Mouse (Mus musculus) retina, embryonic 14.5 days (tissue): ENCODE results near the gene Nedd9.
A peak's percentile ranks its signal among the peaks of the same experiment; 100 is the strongest.

ENCODE experiments used
- DNase-seq: peaks from one replicate; pipeline ENCODE4 v3.0.0-alpha.2; 2015; ENCODE audit warnings: low spot score

Gene Nedd9

DNA sequence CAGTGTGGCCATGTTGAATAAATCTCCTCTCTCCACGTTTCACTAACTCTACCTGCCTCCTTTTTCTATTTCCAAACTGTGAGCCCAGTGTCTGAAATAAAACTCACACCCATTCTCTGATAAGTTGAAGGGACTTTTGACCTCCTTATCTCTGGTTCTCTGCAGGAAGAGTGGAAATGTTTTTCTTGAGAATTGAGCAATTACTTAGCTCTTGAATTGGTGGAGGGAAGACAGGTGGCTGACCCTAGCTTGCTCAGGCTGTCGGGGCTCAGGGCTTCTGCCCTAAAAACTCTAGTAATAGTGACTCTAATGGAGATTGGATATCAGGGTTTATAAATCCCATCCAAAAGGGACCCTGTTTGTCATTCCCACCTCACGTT, 143.3 kb downstream of the Nedd9 start:
- no peak for DNase-seq

DNA sequence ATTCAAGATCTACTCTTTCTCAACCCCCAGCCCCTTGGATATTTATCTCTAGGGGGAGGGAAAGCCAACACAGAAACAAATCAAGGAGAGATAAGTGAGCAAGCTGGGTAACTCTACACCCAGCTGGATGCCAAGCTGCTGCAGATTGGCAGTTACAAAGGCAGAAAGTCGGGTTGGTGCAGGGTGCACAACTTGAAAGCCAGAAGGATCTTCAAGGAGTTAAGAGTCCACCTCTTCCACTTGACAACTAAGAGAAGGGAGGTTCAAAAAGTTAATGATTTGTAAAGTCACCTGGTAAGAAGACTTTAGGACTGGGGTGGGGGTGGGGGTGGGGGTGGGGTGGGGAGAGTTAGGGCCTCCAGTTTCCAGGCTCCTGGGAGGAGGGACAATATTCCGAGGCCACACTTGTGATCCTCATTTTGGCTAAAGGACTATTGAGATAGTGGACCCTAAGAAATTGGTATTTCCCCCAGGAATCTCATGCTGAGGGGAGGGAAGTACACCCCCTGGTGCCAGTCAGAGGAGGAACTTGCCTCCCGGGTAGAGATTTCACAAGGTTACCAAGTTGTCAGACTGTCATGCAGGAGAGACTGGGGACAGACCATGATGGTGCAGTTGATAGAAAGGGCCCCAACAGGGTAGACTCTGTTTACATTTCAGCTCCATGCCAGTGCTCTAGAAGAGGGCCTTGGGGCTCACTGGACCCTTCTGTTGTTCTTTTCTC, 143.8 kb downstream of the Nedd9 start:
- no peak for DNase-seq

DNA sequence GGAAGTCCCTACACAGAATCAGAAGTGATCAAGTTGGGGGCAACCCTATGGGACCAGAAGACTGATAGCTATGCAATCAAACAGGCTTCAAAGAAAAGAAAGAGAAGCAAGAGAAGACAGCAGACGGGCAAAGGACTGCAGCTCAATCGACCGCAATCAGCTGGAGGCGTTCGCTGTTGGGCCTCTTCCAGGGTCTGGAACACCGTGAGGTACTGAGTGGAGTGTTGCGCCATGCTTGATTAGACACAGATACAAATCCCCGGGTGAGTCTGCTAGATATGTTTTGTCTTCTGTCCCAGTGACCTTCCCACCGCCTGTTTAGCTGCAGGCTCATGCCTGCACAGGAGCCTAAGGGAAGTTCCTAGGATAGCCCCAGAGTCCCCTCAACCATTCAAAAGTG, 145.7 kb downstream of the Nedd9 start:
- no peak for DNase-seq

DNA sequence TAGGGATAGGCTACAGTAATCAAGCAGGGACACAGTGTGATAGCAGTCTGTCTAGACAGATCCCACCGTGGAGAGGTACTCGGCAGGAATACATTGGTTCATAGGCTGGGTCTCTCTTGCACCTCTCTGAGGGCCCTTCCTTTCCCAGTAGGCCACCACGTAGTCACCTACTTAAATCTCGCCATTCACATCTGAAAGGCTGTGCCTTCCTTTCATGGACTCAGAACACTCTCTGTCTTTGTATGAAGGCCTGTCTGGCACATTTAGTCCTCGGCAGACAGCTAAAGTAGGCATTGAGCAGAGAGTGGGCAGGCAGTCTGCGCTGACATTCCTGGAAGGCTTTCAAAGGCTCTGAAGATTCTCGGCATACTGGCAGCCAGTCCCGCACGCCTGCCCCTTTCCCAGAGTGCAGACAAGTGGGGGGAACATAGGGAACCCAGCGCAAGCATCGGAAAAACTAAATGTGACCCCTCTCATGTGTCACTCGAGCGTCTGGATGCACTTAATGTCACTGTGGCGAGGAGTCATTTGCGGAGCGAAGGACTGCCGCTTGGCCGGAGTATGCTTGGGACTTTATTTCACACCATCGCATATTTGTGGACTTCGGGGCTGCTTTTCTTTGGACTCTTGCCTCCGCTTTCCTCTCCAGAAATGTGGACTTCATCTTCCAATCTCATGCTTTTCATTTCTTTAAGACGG, 147.4 kb downstream of the Nedd9 start:
- no peak for DNase-seq

DNA sequence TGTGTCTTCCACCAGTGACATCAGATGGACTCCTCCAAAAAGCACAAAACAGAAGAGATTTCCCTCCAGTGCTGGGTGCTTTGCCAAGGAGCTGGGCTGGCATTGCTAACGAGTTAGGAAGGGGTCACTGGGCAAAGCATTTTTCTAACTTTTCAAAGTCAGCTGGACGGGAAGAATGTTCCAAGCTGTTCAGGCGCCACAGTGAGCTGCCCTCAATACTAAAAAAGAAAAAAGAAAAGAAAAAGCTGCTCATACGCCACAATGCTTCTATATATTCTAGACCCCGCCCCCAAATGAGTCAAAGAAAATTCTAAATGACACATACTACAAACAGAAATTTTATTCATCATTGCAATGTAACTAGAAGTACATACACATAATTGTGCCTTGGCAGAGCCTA, 148.0 kb downstream of the Nedd9 start:
- DNase-seq, result no peak

DNA sequence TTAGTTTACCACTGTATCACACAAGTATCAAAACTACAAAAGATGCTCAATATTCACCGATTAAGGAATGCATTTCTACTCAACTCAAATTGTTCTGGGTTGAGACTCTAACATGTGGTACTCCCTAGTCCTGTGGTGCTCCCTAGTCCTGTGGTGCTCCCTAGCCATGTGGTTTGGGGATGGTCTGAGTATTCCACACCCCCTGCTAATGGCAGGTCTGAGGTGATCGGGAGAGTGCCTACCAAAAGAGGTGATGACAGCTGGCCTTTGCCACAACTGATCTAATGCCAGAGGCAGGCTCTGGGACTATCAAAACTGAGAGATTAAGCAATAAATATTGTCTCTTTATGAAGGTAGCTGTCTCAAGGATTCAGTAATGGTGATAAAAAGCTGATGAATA, 149.8 kb downstream of the Nedd9 start:
- DNase-seq, result no peak

DNA sequence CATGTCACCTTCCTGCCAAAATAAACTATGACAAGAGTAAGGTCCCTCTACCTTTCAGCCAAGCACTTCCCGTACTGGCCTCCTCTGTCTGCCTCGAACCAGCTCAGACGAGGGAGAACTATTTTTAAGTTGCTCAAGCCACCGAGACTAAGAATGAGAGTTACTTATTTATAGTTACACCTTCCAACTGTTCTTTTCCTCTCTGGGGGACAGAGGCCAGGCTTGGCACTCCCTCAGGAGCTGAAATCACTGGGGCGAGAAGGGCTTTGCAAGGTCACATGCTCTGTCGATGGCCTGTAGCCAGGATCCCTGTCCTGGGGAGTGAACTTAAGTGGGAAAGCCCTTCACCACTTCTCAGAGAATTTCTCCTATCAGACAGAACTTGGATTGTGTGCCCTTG, 150.9 kb downstream of the Nedd9 start:
- no peak for DNase-seq

DNA sequence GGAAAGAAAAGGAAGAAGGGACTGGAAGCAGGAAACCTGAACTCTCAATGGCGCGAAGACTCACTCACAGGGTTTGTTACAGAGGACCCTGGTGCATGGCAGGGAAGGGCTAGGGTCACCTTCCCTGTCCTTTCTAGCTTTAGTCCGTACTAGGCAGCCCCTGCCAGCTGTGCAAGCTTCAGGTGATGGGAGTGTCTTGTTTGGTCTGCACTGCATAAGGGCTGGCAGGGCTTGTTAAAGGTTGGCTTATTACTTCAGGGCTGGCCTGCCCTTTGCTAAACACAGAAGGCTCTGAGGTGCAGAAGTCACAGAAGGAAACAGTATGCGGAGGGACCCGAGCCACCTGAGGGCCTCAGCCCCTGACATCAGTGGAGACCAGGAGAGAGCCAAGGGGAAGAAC, 151.4 kb downstream of the Nedd9 start:
- DNase-seq, result no peak

DNA sequence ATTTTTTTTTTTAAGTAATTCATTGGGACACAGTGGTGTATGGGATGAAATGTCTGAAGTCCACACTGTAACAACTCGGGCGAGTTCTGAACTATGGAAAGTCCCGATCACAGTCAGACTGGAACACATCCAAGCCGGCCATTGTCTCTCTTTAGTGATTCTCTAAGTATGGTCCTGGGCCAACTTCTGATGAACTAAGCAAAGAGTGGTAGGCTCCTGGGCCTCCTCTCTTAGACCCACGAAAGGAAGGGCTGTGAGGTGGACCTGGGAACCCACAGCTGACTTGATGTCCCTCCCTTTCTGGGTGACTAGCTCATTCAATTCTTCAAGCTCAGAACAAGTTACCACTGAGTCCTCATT, 152.5 kb downstream of the Nedd9 start:
- no peak for DNase-seq

DNA sequence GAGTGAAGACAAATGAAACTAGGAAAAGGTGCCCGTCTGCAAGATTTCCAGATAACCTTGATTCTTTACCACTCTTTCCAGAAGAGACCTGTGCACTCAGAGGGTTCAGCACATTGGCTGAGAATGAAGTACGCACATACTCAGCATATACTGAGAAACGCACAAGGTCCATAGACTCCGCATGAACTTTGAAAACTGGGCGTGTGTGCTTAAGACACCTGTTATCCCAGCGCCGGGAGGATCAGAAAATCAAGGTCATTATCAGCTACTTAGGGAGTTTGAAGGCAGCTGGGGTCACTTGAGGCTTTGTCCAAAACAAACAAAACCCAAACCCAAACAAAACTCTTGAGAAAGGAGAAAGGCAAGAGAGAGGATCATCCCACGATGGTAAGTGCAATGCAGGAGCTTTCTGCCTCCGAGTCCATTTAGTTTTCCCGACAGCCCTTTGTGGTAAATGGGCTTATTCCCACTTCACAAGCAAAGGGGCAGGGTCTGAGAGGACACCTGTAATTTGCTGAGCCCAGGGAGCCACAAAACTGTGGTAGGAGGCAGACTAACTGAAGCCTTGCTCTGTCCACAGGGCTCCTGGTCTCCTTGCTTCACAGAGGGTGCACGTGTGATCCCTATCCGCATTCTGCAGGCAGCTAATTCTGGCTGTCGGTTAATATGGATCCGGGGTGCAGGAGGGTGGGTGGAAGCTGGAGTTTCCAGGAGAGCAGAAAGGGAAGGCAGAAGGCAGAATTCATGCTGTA, 153.1 kb downstream of the Nedd9 start:
- no peak for DNase-seq

DNA sequence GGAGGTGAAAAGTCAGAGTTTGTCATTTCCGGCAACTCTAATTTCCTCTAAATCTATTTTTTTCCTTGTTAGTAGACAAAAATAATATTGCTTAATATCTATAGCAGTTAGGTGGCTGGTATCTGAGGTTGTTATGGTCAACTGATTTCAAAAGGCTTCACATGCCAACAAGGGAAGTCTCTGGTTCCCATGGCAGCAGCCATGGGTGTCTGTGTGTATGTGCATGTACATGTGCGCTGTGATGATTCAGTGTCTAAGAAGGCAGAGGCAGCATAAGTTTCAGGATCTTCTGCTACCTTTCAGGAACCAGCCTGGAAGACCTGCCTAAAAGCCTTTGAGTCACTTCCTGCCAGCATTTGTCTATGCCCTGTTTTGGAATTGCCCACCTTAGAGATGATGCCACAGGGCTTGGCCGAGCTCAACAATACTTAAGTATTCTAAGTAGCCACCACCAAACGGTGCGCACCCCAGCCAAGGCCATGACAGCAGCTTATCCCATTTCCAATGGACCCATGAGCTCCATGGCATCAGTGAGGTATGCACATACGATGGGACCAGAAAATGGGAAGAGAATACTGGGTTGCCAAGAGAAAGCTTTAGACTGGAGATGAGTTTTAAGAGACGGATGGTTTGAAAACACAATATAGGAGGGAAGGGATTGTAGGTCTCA, 155.4 kb downstream of the Nedd9 start:
- no peak for DNase-seq

DNA sequence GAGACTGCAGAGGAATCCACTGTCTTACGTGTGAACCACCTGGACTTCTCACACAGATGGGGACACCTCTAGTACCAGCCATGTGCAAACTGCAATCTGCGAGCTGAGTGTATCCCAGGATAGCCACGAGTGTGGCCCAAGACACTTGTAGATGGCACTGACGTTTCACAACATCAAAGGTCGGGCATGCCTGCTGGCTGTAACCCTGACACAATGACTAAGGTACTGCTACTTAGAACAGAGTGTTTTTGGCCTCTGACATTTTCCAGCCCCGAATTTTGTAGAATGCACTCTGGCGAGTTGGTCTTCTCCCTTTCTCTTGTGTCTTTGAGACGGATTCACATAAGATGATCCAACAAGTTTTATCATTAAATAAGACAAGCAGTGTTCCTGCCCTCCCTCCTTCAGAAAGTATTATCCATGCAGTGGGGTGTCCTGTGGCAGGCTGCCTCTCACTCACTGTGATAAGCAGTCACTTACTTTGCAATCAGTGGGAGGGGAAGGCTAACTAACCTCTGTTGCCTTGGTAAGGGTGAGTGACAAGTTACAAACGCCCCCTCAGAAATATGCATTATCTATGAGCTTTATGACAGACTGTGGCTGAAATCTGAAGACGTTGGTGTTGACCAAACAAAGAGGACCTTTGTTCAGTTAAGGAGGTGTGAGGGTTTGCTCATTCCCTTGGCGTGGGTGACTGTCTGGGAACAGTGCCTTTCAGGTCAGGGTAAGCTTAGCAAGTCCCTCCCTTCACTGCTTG, 156.4 kb downstream of the Nedd9 start:
- no peak for DNase-seq

DNA sequence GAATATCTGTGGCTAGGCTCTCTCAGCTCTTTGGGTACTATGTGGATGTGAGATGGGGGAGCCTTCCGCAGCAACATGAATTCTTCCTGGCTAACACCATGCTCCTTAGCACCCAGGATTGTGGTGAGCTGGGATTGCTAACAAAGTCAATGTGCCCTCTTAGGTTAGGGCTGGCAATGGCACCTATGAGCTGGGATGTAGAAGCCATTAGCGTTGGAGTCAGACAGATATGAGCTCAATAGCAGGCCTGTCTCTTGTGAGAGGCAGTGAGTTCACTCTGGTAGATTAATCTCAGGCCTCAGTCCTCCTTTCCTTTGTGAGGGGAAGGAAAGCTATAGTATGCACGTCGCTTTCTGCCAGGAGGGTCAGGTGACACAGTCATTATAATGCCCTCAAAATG, 157.1 kb downstream of the Nedd9 start:
- no peak for DNase-seq

DNA sequence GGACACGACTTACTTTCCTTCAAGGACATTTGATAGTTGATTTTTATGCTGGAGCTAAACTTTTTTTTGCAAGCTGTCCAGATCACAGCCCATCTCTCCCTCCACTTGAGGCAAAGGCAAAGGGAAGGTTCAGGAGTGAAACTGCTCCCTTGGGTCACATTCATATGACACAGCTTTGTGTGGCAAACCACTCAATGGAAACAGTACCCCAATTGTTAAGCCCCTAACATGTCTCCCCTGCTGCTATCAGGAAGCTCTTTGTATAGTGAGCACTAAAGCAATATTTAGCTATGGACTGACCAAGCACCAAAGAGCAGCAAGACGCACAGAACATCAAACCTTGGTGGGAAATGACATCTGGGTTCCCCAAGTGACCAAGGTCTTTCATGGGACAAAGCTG, 158.7 kb downstream of the Nedd9 start:
- no peak for DNase-seq

DNA sequence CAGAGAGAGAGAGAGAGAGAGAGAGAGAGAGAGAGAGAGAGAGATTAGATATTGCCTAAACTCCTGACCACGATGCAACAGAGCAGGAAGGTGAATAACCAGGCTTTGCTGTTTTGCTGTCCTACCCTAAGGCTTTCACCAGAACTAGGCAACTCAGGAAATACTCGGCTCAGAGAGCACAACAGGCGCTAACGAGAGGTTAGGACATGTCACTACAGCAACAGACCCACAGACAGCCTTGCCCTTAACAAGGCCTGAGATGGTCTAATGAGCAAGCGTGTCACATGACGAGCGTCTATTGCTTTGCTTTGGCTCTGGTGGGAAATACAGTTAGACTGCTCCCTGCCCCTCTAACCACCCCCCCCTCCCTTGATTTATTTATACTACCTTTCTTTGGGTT, 159.6 kb downstream of the Nedd9 start:
- DNase-seq, result peak; percentile 44

DNA sequence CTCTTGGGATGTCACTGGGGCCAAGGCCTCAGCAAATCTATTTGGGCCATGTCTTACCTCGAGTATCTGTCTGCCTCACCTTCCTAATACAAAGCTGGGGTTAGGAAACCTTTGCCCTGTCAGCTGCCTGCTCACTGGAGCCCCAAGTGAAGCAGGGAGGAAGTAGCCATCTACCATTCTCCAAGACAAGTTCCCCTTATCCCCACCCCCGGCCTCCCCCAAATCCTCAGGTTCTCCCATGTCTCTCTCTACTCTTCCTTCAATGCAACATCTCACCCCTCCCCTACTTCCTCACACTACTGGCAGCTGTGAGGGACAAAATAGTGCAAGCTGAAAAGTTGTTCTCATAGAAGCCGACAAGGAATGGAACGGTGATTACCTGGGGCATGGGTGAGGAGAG, 161.0 kb downstream of the Nedd9 start:
- DNase-seq, result no peak

DNA sequence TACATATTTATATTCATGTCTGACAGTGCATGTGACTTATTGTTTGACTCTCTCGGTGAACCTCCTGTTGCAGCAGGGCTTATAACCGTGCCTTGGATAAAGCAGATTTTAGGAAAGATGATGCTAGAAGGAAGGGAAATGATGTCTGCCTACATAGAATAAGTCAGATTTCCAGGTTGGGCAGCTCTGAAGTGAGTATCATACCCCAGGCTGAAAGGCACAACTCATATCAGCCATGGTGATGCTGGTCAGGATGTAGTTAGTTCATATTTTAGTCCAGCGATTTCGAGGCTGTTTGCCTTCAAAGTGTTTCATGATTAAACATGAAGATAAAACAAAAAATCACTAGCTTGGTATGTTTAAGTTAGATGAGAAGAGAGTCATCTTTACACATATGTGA, 161.8 kb downstream of the Nedd9 start:
- no peak for DNase-seq

DNA sequence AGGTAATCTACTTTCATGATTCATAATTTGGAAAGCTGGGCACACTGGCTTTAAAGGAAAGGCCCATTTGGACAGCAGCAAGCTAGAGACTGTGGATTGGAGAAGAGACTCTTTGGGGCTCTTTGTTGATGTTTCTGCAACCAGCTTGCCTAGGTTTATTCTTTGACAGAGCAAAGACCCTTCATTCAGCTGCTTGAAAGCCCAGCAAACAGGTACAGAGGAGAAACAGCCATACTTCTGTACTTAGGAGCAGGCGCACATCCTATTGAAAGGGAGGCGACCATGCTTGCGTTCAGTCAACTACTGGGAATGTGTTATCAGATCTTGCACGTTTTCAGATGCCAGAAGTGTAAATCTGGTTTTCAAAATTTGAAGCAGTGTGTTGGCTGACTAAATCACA, 162.5 kb downstream of the Nedd9 start:
- no peak for DNase-seq

DNA sequence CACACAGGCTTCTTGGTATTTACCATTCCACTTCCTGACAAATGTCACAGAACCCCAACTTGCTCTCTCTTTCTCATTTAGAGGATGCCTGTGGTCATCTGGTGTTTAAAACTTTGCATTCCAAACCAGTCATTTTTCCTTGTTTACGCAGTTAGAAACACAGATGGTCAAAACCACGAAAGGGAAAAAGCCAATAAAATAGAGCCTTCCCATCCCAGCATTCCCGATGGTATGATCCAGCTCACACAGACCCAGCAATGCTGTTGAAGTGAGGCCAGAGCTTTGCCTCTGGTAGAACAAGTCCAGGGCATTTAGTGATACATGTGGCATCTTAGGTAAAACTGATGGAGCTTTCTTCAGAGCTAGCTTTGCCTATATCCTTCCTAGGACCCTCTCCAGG, 165.7 kb downstream of the Nedd9 start:
- DNase-seq, result no peak

DNA sequence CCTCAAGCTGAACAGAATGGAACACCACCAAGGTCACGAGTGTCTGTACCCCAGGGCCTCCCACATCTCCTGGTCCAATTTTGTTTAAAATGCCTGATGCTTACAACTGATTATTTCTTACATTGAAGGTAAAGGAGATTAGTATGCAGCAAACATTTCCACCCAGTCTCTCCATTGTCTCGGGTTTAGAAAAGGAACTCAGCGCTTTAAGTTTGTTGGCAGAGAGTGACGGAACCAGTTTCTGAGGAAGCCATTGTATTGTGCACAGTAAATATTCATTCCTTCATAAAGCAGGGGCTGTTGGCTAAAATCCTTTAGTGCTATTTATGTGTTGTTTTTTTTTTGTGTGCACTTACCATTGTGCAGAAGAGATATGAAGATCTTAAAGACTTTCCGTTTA, 166.4 kb downstream of the Nedd9 start:
- DNase-seq, result no peak

DNA sequence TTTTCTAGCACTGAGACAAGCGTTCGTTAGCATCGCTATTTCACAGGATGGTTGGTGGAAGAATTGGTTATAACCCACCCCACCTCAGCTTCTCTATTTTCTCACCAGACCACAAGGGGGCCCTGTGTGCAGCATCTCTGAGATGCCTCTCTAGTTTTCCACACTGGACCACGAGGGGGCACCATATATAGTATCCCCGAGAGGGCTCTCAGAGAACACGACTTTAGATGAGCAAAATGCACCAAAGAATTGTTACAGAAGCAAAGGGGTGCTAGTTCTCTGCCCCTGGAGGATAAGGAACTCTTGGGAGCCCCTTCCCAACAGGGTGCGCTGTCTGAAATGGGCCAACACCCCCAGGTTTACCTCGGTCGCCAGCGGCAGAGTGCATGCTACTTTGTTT, 184.4 kb downstream of the Nedd9 start:
- peak; percentile 79 for DNase-seq

DNA sequence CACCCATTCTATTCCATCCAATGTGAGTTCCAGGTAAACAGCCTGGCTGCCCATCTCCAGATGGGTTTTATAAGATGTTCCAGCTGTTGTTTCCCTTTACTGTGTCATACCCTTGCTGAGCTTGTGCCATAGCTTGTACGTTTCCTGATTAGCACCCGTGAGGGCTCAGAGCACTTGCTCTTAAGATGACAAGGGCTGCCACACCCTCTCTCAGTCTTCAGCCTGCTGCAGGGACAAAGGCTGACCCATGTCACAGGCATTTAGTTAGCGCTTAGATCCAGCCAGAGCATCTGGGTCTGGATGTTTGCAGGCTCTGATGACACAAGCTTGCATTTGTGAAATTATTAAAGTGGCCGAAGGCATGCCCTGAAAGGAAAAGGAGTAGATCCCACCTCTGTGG, 187.1 kb downstream of the Nedd9 start:
- no peak for DNase-seq
